Mouse (Mus musculus): ENCODE measurements at regions not wholly inside any gene's neighbourhood (a gene's known extent, or its start where the extent isn't known, plus 50 kb on each side); places are given as distances from the start of the nearest gene placed in this dataset.

GRCm38 (mm10) chr15:8903651-8904050 is 64.1 kb upstream of the Ranbp3l start:
- no peak for DNase-seq (ENCODE audit: low spot score)

GRCm38 (mm10) chr15:8897487-8898158 is 70.1 kb upstream of the Ranbp3l start:
- DNase-seq (ENCODE audit: low spot score): no peak

- DNase-seq (ENCODE audit: low spot score): no peak
Measured at GRCm38 (mm10) chr15:8896856-8897255, 70.9 kb upstream of the Ranbp3l start.

GRCm38 (mm10) chr15:8896391-8896790 is 71.4 kb upstream of the Ranbp3l start:
- DNase-seq (ENCODE audit: low spot score): no peak

DNA sequence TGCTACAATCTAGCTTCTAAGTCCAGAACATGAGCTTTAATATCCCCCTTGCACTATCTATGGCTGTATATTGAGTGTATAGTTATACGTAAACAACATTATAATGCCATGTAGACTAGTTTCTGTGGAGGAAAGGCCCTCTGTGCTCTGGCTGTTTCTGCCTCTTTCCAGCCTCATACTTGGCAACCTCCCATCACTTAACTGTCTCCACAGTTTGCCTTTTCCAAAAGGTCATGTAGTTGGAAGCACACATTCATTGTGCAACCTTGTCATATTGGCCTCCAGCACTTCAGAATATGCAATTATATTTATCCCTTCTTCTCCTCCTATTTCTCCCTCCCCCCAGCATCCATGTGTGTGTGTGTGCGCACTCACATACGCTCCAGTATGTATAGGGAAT is 82.2 kb upstream of the Ranbp3l start:
- DNase-seq (ENCODE audit: low spot score): no peak

DNA sequence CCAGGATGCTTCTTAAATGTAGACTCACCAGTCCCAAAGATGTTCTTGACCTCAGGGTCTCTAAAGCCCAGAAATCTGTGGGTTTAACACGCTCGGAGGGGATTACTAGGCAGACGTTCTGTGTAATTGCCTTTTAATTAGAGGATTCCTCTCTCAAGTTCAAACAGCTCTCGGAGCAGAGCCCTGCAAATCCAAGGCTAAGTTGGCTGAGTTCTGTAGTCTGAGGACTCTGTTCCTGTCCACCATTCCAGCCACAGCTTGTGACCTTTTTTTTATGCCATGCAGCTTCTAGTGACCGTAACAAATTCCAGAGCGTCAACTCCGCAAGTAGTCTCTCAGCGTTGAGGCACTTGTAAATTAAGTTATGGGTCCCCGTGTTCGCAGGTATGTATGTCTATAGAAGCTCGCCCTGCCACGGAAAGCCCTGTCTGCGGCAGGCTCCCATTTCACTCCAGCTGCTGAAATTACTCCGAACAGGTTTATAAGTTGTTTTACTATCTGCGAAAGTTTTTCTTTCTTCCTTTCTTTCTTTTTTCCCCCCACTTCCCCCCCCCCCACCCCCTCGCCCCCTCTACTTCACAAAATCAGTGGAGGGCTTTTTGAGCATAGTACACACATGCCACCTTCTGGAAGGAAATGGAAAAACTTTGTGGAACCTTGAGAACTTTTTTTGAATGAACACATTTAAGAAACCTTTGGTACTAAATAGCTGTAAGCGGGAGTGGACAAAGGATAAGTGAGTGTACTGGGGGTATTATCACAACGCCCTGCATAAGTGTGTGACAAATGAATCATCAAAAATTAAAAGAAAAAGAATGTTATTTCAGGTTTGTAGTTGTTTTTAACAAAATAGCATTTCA is 82.9 kb upstream of the Ranbp3l start:
- DNase-seq (ENCODE audit: low spot score): no peak

DNA sequence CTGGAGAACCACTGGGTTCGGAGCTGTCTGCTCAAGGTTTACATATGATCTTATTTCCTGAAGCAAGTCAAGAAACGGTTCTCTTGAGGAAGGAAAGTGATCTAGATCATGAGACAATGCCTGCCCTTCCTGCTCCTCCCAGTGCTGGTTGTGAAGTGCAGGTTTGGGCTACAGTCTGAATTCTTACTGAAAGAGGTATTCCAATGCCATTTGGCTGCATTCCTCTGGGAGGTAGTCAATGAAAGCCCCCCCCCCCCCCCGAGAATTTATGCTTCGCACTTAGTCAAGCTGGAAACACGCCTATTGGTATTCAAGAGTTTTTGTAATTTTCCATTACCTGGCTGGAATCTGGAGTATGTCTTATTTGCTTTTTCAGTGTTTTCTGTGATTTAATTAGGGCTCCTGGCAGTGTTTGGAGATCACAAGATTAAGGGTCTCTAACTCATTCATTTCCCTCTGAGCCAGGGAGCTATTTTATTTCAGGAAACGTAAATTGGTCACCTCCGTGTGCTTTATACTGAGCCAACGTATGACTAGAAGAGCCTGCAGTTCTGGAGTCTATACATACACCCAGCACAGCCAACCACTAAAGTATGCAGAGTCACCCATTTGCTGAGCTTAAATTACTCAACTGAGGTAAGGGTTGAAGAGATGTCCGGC is 84.7 kb upstream of the Ranbp3l start:
- no peak for DNase-seq (ENCODE audit: low spot score)

GRCm38 (mm10) chr15:8874884-8875493 is 92.8 kb upstream of the Ranbp3l start:
- DNase-seq (ENCODE audit: low spot score): no peak

DNA sequence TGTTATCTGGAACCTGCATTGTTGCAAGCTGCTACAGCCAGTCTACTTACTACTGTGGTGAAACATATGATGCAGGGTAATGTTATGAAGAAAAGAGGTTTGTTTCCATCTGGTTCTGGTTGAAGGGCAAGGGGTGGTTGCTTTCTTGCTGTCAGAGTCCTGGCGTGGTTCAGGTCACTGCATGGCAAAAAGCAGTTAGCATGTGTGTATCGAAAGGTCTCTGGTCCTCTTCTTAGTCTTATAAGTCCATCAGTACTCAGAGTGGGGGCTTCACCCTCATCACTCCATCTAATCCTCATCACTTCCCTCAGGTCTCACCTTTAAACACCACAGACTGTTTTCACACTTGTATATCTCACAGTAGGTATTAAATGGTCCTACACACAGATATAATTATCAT is 99.7 kb upstream of the Ranbp3l start:
- DNase-seq (ENCODE audit: low spot score): no peak

DNA sequence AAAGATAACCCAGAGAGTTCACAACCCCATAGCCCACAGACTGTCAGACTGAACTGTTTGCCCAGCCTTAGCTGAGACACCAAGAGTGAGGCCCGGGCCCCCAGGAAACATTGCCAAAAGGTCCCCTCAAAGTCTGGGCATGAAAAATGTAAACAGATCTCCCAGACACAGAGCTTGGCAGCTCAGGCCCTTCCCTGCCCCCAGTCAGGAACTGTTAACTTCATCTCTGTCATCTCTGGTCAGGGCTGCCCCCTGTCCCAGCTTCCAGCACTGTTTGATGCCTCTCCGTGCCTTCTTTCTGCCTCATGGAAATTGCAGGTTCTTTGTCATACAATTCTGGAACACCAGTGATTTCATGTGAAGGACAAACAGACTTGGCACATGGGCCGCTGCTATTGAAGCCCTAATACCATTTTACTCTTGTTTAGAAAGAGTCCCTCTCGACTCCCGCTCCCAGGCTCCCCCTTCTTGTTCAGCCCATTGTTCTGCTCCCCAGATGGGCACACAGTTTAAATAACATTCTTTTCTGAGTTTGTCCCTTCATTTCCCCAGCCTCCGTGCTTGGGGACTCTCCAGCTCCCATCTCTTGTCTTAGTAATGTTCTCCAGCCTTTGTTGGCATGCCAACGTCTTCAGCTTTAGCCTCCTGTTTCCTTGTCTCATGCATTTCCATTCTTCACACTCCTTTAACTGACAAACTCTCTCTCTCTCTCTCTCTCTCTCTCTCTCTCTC is 100.4 kb upstream of the Ranbp3l start:
- DNase-seq (ENCODE audit: low spot score): no peak

- DNase-seq (ENCODE audit: low spot score): no peak
Measured at GRCm38 (mm10) chr15:8865089-8865933, 102.4 kb upstream of the Ranbp3l start.

- DNase-seq (ENCODE audit: low spot score): no peak
Measured at GRCm38 (mm10) chr15:8856419-8857084, 111.2 kb upstream of the Ranbp3l start.

- no peak for DNase-seq (ENCODE audit: low spot score)
Measured at GRCm38 (mm10) chr15:8855511-8855910, 112.2 kb upstream of the Ranbp3l start.

DNA sequence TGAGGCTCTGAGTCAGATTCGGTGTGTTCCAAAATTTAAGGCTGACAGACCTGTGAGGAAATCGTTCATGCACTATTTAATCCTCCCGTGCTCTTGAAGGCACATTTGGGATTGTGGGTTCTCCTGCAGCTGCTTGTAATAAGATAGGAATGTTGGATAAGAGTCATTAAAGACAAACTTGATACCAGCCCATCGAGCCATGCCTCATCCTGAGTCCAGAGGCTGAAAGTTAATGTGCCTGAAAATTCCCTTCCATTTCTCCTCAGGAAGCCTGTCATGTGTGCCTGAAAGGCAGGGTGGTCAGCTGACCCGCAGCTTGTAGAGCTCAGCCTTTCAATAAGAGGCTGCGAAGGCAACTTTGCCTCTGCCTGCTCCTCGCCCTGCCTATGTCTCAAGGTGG is 113.4 kb upstream of the Ranbp3l start:
- no peak for DNase-seq (ENCODE audit: low spot score)

DNA sequence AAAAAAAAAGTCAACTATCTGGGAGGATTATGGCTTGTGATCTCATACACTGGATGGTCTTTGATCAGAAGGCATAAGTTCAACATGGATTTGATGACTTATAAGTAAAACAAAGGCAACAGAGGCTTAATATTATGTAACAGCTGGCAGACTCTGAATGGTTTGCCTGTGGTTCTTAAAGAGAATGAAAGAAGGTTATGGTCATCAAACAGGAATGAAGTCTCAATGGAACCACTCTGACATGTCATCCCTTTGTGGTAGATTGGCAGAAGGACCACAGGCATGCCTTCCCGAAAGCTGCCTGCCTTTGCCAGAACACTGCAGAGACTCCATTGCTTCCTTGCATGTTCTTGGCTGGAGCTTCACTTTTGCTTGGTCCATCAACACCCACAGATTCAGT is 116.8 kb upstream of the Ranbp3l start:
- no peak for DNase-seq (ENCODE audit: low spot score)

GRCm38 (mm10) chr15:8849413-8849812 is 118.3 kb upstream of the Ranbp3l start:
- DNase-seq (ENCODE audit: low spot score): no peak

DNA sequence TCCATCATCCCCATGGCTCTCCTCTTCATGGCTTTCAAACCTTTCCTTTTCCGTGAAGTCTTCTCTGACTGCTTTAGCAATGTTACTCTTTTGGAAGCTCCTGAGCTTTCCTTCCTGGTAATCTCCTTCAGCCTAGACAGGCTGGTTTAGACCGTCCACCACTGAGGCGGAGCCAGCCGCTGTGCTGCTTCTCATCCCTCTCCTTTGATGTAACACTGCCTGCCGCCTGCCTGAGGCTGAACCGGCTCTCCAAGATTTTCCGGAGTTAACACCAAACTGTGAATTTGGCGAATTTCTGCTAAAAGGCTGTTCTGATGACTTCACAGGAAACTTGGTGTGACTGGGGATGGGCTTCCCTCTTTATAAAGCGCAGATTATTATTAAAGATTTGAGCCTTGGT is 125.6 kb upstream of the Ranbp3l start:
- DNase-seq (ENCODE audit: low spot score): no peak

DNA sequence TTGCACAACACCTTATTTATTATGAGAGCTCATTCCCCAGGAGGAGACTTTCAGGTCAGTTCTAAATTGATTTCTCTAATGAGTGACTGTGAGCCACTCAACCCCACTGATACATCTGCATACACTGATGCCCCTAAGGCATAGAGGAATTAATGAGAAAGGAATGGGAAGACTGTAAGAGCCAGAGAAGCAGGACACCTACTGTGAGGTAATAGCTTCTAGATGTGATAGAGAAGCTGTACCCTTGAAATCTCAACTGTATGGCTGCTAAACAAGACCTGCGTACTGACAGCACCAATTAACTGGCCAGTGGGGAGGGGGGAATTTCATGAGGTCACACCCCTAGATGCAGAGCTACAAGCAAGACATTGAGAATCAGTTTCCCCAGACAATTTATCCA is 128.3 kb upstream of the Ranbp3l start:
- no peak for DNase-seq (ENCODE audit: low spot score)

- no peak for DNase-seq (ENCODE audit: low spot score)
Measured at GRCm38 (mm10) chr15:8834151-8834550, 123.6 kb upstream of the Slc1a3 start.

GRCm38 (mm10) chr15:8832970-8833369 is 122.4 kb upstream of the Slc1a3 start:
- DNase-seq (ENCODE audit: low spot score): no peak
